Mouse (Mus musculus): ENCODE measurements at regions not wholly inside any gene's neighbourhood (a gene's known extent, or its start where the extent isn't known, plus 50 kb on each side); places are given as distances from the start of the nearest gene placed in this dataset.

GRCm38 (mm10) chr17:70933122-70934050 is 69.0 kb upstream of the Myom1 start:
- TF ChIP-seq CEBPB (IDR thresholded peaks at IDR 0.05; ENCODE audit: insufficient read depth, poor library complexity, severe bottlenecking) = no peak
- TF ChIP-seq MAX (IDR thresholded peaks at IDR 0.05; ENCODE audit: low read depth) = no peak
- no peak for TF ChIP-seq POLR2A (IDR thresholded peaks at IDR 0.05; ENCODE audit: insufficient read length, low read depth)
- TF ChIP-seq POLR2AphosphoS2 (IDR thresholded peaks at IDR 0.05; ENCODE audit: insufficient read length, low read depth) = no peak
- no peak for TF ChIP-seq MYOD1 (IDR thresholded peaks at IDR 0.05; ENCODE audit: control insufficient read depth in 1 of 3, insufficient read length in 2 of 3, low read depth in 2 of 3)
- TF ChIP-seq USF1 (IDR thresholded peaks at IDR 0.05; ENCODE audit: low read depth) = no peak
- TF ChIP-seq MYOG (IDR thresholded peaks at IDR 0.05; ENCODE audit: control insufficient read depth in 1 of 3, insufficient read depth in 1 of 3, insufficient read length in 2 of 3, low read depth in 2 of 3) = no peak
- no peak for TF ChIP-seq TCF12 (IDR thresholded peaks at IDR 0.05; ENCODE audit: insufficient read depth, poor library complexity, severe bottlenecking)
- TF ChIP-seq E2F4 (IDR thresholded peaks at IDR 0.05; ENCODE audit: insufficient read depth) = no peak
- no peak for TF ChIP-seq TCF3 (IDR thresholded peaks at IDR 0.05; ENCODE audit: insufficient read length, low read depth)
